Mouse (Mus musculus) hindbrain, embryonic 13.5 days (tissue): Measurements from ENCODE around the gene Hmgcll1. TPM values are rescaled to one million over a fixed set of nuclear protein-coding genes. Genes with fewer than 3 reads are reported as not detected.

Experiments
- ATAC-seq: fragments of 200-750 bp; cut with Nextera tagmentation; 2 replicates; pipeline ENCODE4 v1.8.0; 2017; ENCODE audit warnings: moderate TSS enrichment; ENCODE audit not compliant: low FRiP score
- H3K27ac ChIP-seq: fragments of 300-500 bp; sonication (generic); 2 replicates; pipeline ENCODE4 v1.5.1; 2015; ENCODE audit warnings: inconsistent platforms, mild to moderate bottlenecking, moderate library complexity
- H3K27me3 ChIP-seq: fragments of 300-500 bp; sonication (generic); 2 replicates; pipeline ENCODE4 v1.6.1; 2015; ENCODE audit warnings: mild to moderate bottlenecking, inconsistent platforms
- H3K36me3 ChIP-seq: fragments of 300-500 bp; sonication (generic); 2 replicates; pipeline ENCODE4 v1.6.1; 2015; ENCODE audit warnings: mild to moderate bottlenecking, inconsistent platforms
- H3K4me1 ChIP-seq: fragments of 300-500 bp; sonication (generic); replicated peaks from 2 replicates; pipeline ENCODE4 v1.6.1; 2015; ENCODE audit warnings: inconsistent platforms
- H3K4me2 ChIP-seq: fragments of 300-500 bp; sonication (generic); 2 replicates; pipeline ENCODE4 v1.6.1; 2015; ENCODE audit warnings: inconsistent platforms, mild to moderate bottlenecking, moderate library complexity
- H3K4me3 ChIP-seq: fragments of 300-500 bp; sonication (generic); 2 replicates; pipeline ENCODE4 v1.5.1; 2015; ENCODE audit warnings: mild to moderate bottlenecking, inconsistent platforms
- H3K9ac ChIP-seq: fragments of 300-500 bp; sonication (generic); 2 replicates; pipeline ENCODE4 v1.6.1; 2015; ENCODE audit warnings: mild to moderate bottlenecking, inconsistent platforms
- H3K9me3 ChIP-seq: fragments of 300-500 bp; sonication (generic); 2 replicates; pipeline ENCODE4 v1.6.1; 2016; ENCODE audit warnings: inconsistent platforms
- polyA plus RNA-seq: library from polyadenylated mRNA; unstranded; fragments of >200 nt; fragmentation: Nextera tagmentation; extraction: Ambion mirVana; gene quantifications from 2 replicates; pipeline ENCODE4 v1.2.1, GENCODE M21; 2015

Hmgcll1 gene
- polyA plus RNA-seq, 1 experiment from 2014 or later = 22.9 TPM

DNA sequence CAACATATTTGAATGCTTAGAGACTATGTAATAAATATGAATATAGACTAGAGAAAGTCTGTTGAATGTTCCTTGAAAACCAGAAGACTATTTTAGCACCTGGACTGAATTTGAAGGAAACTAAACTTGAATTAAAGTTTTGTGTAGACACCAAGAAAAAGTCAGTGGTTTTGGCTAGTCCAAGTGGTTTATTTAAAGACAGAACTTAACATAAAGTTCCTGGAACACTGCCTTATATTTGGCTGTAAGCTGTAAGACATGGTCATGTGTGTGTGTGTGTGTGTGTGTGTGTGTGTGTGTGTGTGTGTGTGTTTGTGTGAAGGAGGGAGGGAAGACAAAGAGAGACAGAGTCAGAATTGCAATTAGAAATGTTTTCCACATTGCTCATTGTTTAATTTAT, 164.6 kb downstream of the Hmgcll1 start:
- H3K4me2 ChIP-seq = no peak overlapping the region
- no peaks in the 10 kb centered on the region for H3K27me3 ChIP-seq
- no peak overlapping the region for H3K9ac ChIP-seq
- H3K4me1 ChIP-seq = no peaks in the 10 kb centered on the region
- H3K36me3 ChIP-seq = no peaks in the 10 kb centered on the region
- no peak overlapping the region for H3K4me3 ChIP-seq
- no peak for ATAC-seq
- no peak overlapping the region for H3K27ac ChIP-seq
- H3K9me3 ChIP-seq = no peaks in the 10 kb centered on the region

Other genes with a start within 250 kb of the Hmgcll1 start
- gene Bmp5, start 239.5 kb upstream of the Hmgcll1 start, polyA plus RNA-seq = 4.2 and 4.9 TPM in 2 replicates
- not detected in 2 replicates for gene Gfral, start 198.8 kb downstream of the Hmgcll1 start, polyA plus RNA-seq